In genomic region chr14:74643296-74643695, GRCm38 (mm10) we compare ENCODE assay signal across 8 mouse cellular contexts. TPM values are rescaled to one million over a fixed set of nuclear protein-coding genes. Genes with fewer than 3 reads are reported as not detected.
DNase-seq lines count a peak whose midpoint lies in the region; ATAC-seq and TF ChIP-seq lines count a peak whose summit lies in the region.

No protein-coding gene starts in this region.

- TF ChIP-seq CTCF in ES-Bruce4 (IDR thresholded peaks at IDR 0.05; ENCODE audit: low read depth, low read length), result peak; percentile 90
- TF ChIP-seq CTCF in testis, adult 2 months (IDR thresholded peaks at IDR 0.05; ENCODE audit: control insufficient read depth, insufficient read depth, insufficient replicate concordance, low read depth, low read length), result peak; percentile 97

- no peak for TF ChIP-seq POLR2A in ES-Bruce4 (IDR thresholded peaks at IDR 0.05; ENCODE audit: insufficient read depth, low read length)
- TF ChIP-seq POLR2A in testis, adult 2 months (IDR thresholded peaks at IDR 0.05; ENCODE audit: control insufficient read depth, low read depth, low read length), result no peak

- intact Hi-C loops in heart, postnatal 14 days (cut with DNase I), result loop anchor here (2.0 to 5.0 kb wide), 2 partner anchors 66 to 866 kb away; no protein-coding TSS in a partner anchor

- no peak overlapping the region for H3K27ac ChIP-seq in ES-Bruce4 (ENCODE audit: insufficient read depth, low read length)
- no peak overlapping the region for H3K27ac ChIP-seq in forebrain, embryonic 14.5 days (ENCODE audit: low read depth, low read length)
- no peak overlapping the region for H3K27ac ChIP-seq in liver, embryonic 16.5 days (ENCODE audit: low read length)
- no peak overlapping the region for H3K27ac ChIP-seq in neural tube, embryonic 12.5 days
- H3K27ac ChIP-seq in testis, adult 2 months (ENCODE audit: control insufficient read depth, insufficient read depth, low read depth, low read length), result no peak overlapping the region

- peak; percentile 45 for DNase-seq in cerebellum, adult 11 months
- peak; percentile 78 for DNase-seq in forebrain, embryonic 14.5 days (ENCODE audit: low spot score)
- DNase-seq in heart, postnatal 14 days, result peak; percentile 84 to 90
- DNase-seq in large intestine, adult 2 months (ENCODE audit: low read depth, low spot score), result peak; percentile 42

- H3K36me3 ChIP-seq in ES-Bruce4 (ENCODE audit: control insufficient read depth, insufficient read depth, low read length, poor library complexity, severe bottlenecking), result no peaks in the 10 kb centered on the region
- H3K36me3 ChIP-seq in forebrain, embryonic 14.5 days (ENCODE audit: control insufficient read depth, insufficient read depth, low read length), result no peaks in the 10 kb centered on the region
- no peaks in the 10 kb centered on the region for H3K36me3 ChIP-seq in liver, embryonic 16.5 days (ENCODE audit: control insufficient read depth, insufficient read depth)
- H3K36me3 ChIP-seq in neural tube, embryonic 12.5 days, result no peaks in the 10 kb centered on the region
- H3K36me3 ChIP-seq in testis, adult 2 months (ENCODE audit: control insufficient read depth, insufficient read depth, low read length), result no peaks in the 10 kb centered on the region

- H3K9me3 ChIP-seq in ES-Bruce4 (replicated peaks; ENCODE audit: control insufficient read depth, insufficient read depth, low read length, poor library complexity, severe bottlenecking), result no peaks in the 10 kb centered on the region
- no peaks in the 10 kb centered on the region for H3K9me3 ChIP-seq in forebrain, embryonic 14.5 days (replicated peaks; ENCODE audit: control insufficient read depth, low read length)
- no peaks in the 10 kb centered on the region for H3K9me3 ChIP-seq in liver, embryonic 16.5 days (replicated peaks; ENCODE audit: control insufficient read depth, low read length)
- no peaks in the 10 kb centered on the region for H3K9me3 ChIP-seq in neural tube, embryonic 12.5 days

- ATAC-seq in forebrain, embryonic 14.5 days, result peak; percentile 56
- ATAC-seq in liver, embryonic 16.5 days (ENCODE audit: low read depth), result peak; percentile 64
- ATAC-seq in neural tube, embryonic 12.5 days (ENCODE audit: low FRiP score, low read depth), result peak; percentile 73

- no peak overlapping the region for H3K4me3 ChIP-seq in ES-Bruce4 (ENCODE audit: low read depth, low read length)
- no peak overlapping the region for H3K4me3 ChIP-seq in forebrain, embryonic 14.5 days (ENCODE audit: low read depth, low read length)
- peak overlapping the region; percentile 49 for H3K4me3 ChIP-seq in liver, embryonic 16.5 days (ENCODE audit: low read depth, low read length)
- no peak overlapping the region for H3K4me3 ChIP-seq in neural tube, embryonic 12.5 days
- no peak overlapping the region for H3K4me3 ChIP-seq in testis, adult 2 months (ENCODE audit: control insufficient read depth, low read depth, low read length)

- H3K9ac ChIP-seq in ES-Bruce4 (ENCODE audit: low read depth, poor library complexity, severe bottlenecking), result no peak overlapping the region
- no peak overlapping the region for H3K9ac ChIP-seq in forebrain, embryonic 14.5 days (ENCODE audit: low read length)
- no peak overlapping the region; the same call in 1 of the 2 replicates for H3K9ac ChIP-seq in liver, embryonic 16.5 days (ENCODE audit: low read depth, low read length)
- H3K9ac ChIP-seq in neural tube, embryonic 12.5 days, result no peak overlapping the region

- 0 out of 2 replicates have a peak, but pooled peaks cover 2% of the 10 kb centered on the region for H3K27me3 ChIP-seq in ES-Bruce4 (ENCODE audit: control insufficient read depth, insufficient read depth, low read length, poor library complexity, severe bottlenecking)
- peaks cover 8% of the 10 kb centered on the region for H3K27me3 ChIP-seq in forebrain, embryonic 14.5 days (replicated peaks; ENCODE audit: control insufficient read depth, insufficient read depth, low read length)
- H3K27me3 ChIP-seq in liver, embryonic 16.5 days (ENCODE audit: control insufficient read depth, insufficient read depth, low read depth, low read length), result no peaks in the 10 kb centered on the region; the same call in none of the 2 replicates
- H3K27me3 ChIP-seq in neural tube, embryonic 12.5 days (replicated peaks), result peaks cover 5% of the 10 kb centered on the region; the same call in 1 of the 2 replicates
- H3K27me3 ChIP-seq in testis, adult 2 months (ENCODE audit: control insufficient read depth, insufficient read depth, low read length), result no peaks in the 10 kb centered on the region

- H3K4me1 ChIP-seq in ES-Bruce4 (ENCODE audit: control insufficient read depth, insufficient read depth, low read length), result no peaks in the 10 kb centered on the region
- peaks cover 7% of the 10 kb centered on the region; the same call in 1 of the 2 replicates for H3K4me1 ChIP-seq in forebrain, embryonic 14.5 days (ENCODE audit: control insufficient read depth, insufficient read depth, low read length)
- peaks cover 15% of the 10 kb centered on the region for H3K4me1 ChIP-seq in liver, embryonic 16.5 days (ENCODE audit: control insufficient read depth, low read depth, low read length)
- H3K4me1 ChIP-seq in neural tube, embryonic 12.5 days, result peaks cover 4% of the 10 kb centered on the region; the same call in 1 of the 2 replicates
- H3K4me1 ChIP-seq in testis, adult 2 months (ENCODE audit: control insufficient read depth, insufficient read depth, low read length), result peaks cover 2% of the 10 kb centered on the region; the same call in 1 of the 2 replicates

- 0% methylated on average over 4 of the region's 4 CpGs for WGBS in forebrain, embryonic 14.5 days
- under 1% methylated on average over 4 of the region's 4 CpGs for WGBS in large intestine, adult 2 months
- 0% methylated on average over 4 of the region's 4 CpGs for WGBS in liver, embryonic 16.5 days (ENCODE audit: insufficient replicate concordance)
- 0% methylated on average over 4 of the region's 4 CpGs for whole genome bisulfite sequencing in neural tube, embryonic 12.5 days

- no peak for TF ChIP-seq EP300 in ES-Bruce4 (IDR thresholded peaks at IDR 0.05; ENCODE audit: insufficient read depth, low read depth, low read length)

- H3K4me2 ChIP-seq in forebrain, embryonic 14.5 days (ENCODE audit: low read length), result peak overlapping the region; percentile 12; the same call in 1 of the 2 replicates
- H3K4me2 ChIP-seq in liver, embryonic 16.5 days (ENCODE audit: low read depth, low read length), result peak overlapping the region; percentile 59
- peak overlapping the region; percentile 40 for H3K4me2 ChIP-seq in neural tube, embryonic 12.5 days (replicated peaks)

RNA-seq across cellular contexts. Expression of gene Htr2a, which starts 2.7 kb away (rescaled TPM):
- 0.10 TPM in 1 of 2 replicates, not detected in the other for polyA plus RNA-seq in ES-Bruce4 (2011; ENCODE audit: insufficient read depth, insufficient read length, low read depth, missing spikeins)
- polyA plus RNA-seq in forebrain, embryonic 14.5 days (2014; fragmentation: Nextera tagmentation; extraction: Ambion mirVana), result 1.8 and 2.7 TPM in 2 replicates
- under 1 TPM; 0.63 to 0.88 TPM for total RNA-seq in heart, postnatal 14 days (2021)
- 0.05 and 0.11 TPM in 2 replicates for polyA plus RNA-seq in large intestine, adult 2 months (2012; rRNA removed)
- 0.19 and 0.26 TPM in 2 replicates for polyA plus RNA-seq in liver, embryonic 16.5 days (2015; fragmentation: Nextera tagmentation; extraction: Ambion mirVana)
- 0.51 and 0.87 TPM in 2 replicates for polyA plus RNA-seq in neural tube, embryonic 12.5 days (2016; fragmentation: Nextera tagmentation; extraction: Ambion mirVana)
- polyA plus RNA-seq in testis, adult 2 months (2012; rRNA removed), result 0.02 TPM in 1 of 2 replicates, not detected in the other
